Mouse (Mus musculus) midbrain, postnatal 0 days (tissue): ENCODE measurements at regions not wholly inside any gene's neighbourhood (a gene's known extent, or its start where the extent isn't known, plus 50 kb on each side); places are given as distances from the start of the nearest gene placed in this dataset.

Experiments
- ATAC-seq: fragments of 200-750 bp; cut with Nextera tagmentation; 2 replicates; pipeline ENCODE4 v1.8.0; 2017; ENCODE audit warnings: moderate number of reproducible peaks, mild to moderate bottlenecking, moderate TSS enrichment, moderate library complexity; ENCODE audit not compliant: low FRiP score
- DNase-seq: peaks from one replicate; pipeline ENCODE4 v3.0.0-alpha.2; 2015; ENCODE audit warnings: low spot score
- H3K27ac ChIP-seq: fragments of 300-500 bp; sonication (generic); 2 replicates; pipeline ENCODE4 v1.5.1; 2014; ENCODE audit warnings: low read depth, mild to moderate bottlenecking, low read length, mixed read lengths
- H3K27me3 ChIP-seq: fragments of 300-500 bp; sonication (generic); 2 replicates; pipeline ENCODE4 v1.6.1; 2014; ENCODE audit warnings: low read length, control low read depth, mixed read lengths; ENCODE audit not compliant: insufficient read depth
- H3K36me3 ChIP-seq: fragments of 300-500 bp; sonication (generic); 2 replicates; pipeline ENCODE4 v1.6.1; 2014; ENCODE audit warnings: low read length, control low read depth, mixed read lengths; ENCODE audit not compliant: insufficient read depth
- H3K4me1 ChIP-seq: fragments of 300-500 bp; sonication (generic); 2 replicates; pipeline ENCODE4 v1.6.1; 2014; ENCODE audit warnings: mild to moderate bottlenecking, control low read depth, antibody characterized with exemption, low read length, mixed read lengths; ENCODE audit not compliant: insufficient read depth
- H3K4me2 ChIP-seq: fragments of 300-500 bp; sonication (generic); 2 replicates; pipeline ENCODE4 v1.6.1; 2014; ENCODE audit warnings: low read depth, mild to moderate bottlenecking, low read length, mixed read lengths; ENCODE audit not compliant: poor library complexity, severe bottlenecking
- H3K4me3 ChIP-seq: fragments of 300-500 bp; sonication (generic); 2 replicates; pipeline ENCODE4 v1.5.1; 2014; ENCODE audit warnings: low read depth, mild to moderate bottlenecking, low read length, moderate library complexity
- H3K9ac ChIP-seq: fragments of 300-500 bp; sonication (generic); replicated peaks from 2 replicates; pipeline ENCODE4 v1.6.1; 2014; ENCODE audit warnings: mild to moderate bottlenecking, low read length, moderate library complexity, mixed read lengths; ENCODE audit not compliant: poor library complexity, severe bottlenecking
- H3K9me3 ChIP-seq: fragments of 300-500 bp; sonication (generic); 2 replicates; pipeline ENCODE4 v1.6.1; 2016; ENCODE audit warnings: low read length, control low read depth
- CTCF ChIP-seq: IDR thresholded peaks from 2 replicates; pipeline ENCODE4 v1.5.1; 2016; ENCODE audit warnings: antibody characterized with exemption, mild to moderate bottlenecking
- whole genome bisulfite sequencing: fragments of 180-500 bp; shearing (Covaris S2); extraction: QIAGEN DNeasy Blood & Tissue Kit; methylation state at CpG from one replicate; pipeline ENCODE4 v1.1.7; 2014; 5-methylcytosine and 5-hydroxymethylcytosine counted together

GRCm38 (mm10) chr11:86859864-86860528, 52.5 kb upstream of the Dhx40 start:
- Histone ChIP-seq H3K27me3 (no peaks in the 10 kb centered on the region), H3K4me3 (no peak overlapping the region), H3K27ac (no peak overlapping the region), H3K4me2 (no peak overlapping the region), H3K9ac (no peak overlapping the region), H3K36me3 (no peaks in the 10 kb centered on the region), H3K4me1 (0 out of 2 replicates have a peak, but pooled peaks cover 6% of the 10 kb centered on the region), H3K9me3 (no peaks in the 10 kb centered on the region)
- TF ChIP-seq CTCF = no peak
- ATAC-seq (no peak), DNase-seq (no peak)
- 82% methylated on average over 8 of the region's 8 CpGs for WGBS

GRCm38 (mm10) chr11:86859236-86859817, 51.8 kb upstream of the Dhx40 start:
- no peak overlapping the region for H3K27ac ChIP-seq
- TF ChIP-seq CTCF = no peak
- no peak for ATAC-seq
- H3K4me2 ChIP-seq = no peak overlapping the region
- no peaks in the 10 kb centered on the region for H3K36me3 ChIP-seq
- H3K27me3 ChIP-seq = no peaks in the 10 kb centered on the region
- WGBS = 85% methylated on average over 9 of the region's 9 CpGs
- H3K9ac ChIP-seq = no peak overlapping the region
- no peaks in the 10 kb centered on the region for H3K9me3 ChIP-seq
- no peak for DNase-seq
- H3K4me1 ChIP-seq = 0 out of 2 replicates have a peak, but pooled peaks cover 6% of the 10 kb centered on the region
- no peak overlapping the region for H3K4me3 ChIP-seq

- H3K9me3 ChIP-seq = no peaks in the 10 kb centered on the region
- no peak overlapping the region for H3K4me3 ChIP-seq
- WGBS = 95% methylated on average over 3 of the region's 3 CpGs
- no peak for ATAC-seq
- DNase-seq = no peak
- H3K4me1 ChIP-seq = 0 out of 2 replicates have a peak, but pooled peaks cover 6% of the 10 kb centered on the region
- H3K27me3 ChIP-seq = no peaks in the 10 kb centered on the region
- H3K4me2 ChIP-seq = no peak overlapping the region
- H3K27ac ChIP-seq = no peak overlapping the region
- no peaks in the 10 kb centered on the region for H3K36me3 ChIP-seq
- no peak for TF ChIP-seq CTCF
- H3K9ac ChIP-seq = no peak overlapping the region
These were observed 50.7 kb upstream of the Dhx40 start for GRCm38 (mm10) chr11:86858211-86858610.
